Mouse (Mus musculus) C2C12 (cell line): ENCODE results near the gene Zfp277.

Experiments used
- CEBPB ChIP-seq: IDR thresholded peaks from one replicate; pipeline ENCODE4 v1.6.1; 2011; ENCODE audit warnings: low read depth, mild to moderate bottlenecking, control low read depth, moderate library complexity
- CTCF ChIP-seq: IDR thresholded peaks from one replicate; pipeline ENCODE4 v1.5.1; 2011; ENCODE audit not compliant: control insufficient read depth, insufficient read depth, insufficient read length
- MAX ChIP-seq: IDR thresholded peaks from one replicate; pipeline ENCODE4 v1.6.1; 2011; ENCODE audit warnings: mild to moderate bottlenecking, control low read depth
- MYOG ChIP-seq: IDR thresholded peaks from one replicate; pipeline ENCODE4 v1.6.1; 2011; ENCODE audit not compliant: control insufficient read depth, insufficient read length; ENCODE audit errors: extremely low read depth
- USF1 ChIP-seq: IDR thresholded peaks from one replicate; pipeline ENCODE4 v1.6.1; 2011; ENCODE audit warnings: low read depth, mild to moderate bottlenecking, control low read depth, moderate library complexity

GRCm38 (mm10) chr12:40286539-40286938 is 159.2 kb downstream of the Zfp277 start:
- TF ChIP-seq CTCF (no peak), MYOG (no peak), MAX (no peak), USF1 (no peak), CEBPB (no peak)
